Mouse (Mus musculus) small intestine, adult 2 months (tissue): Measurements from ENCODE around the gene Rad51c.
"Not testable (repeated sequence)": the region's sequence is repeated elsewhere in the genome, so short reads cannot be mapped to it uniquely, and the experiment has no call there.

ENCODE experiments used
- CTCF ChIP-seq: fragments of 200-500 bp; IDR thresholded peaks from 2 replicates; pipeline ENCODE4 v1.5.1; 2012; ENCODE audit warnings: low read depth, mild to moderate bottlenecking, control low read depth, inconsistent platforms, low read length, moderate library complexity, mixed read lengths; ENCODE audit not compliant: insufficient replicate concordance, insufficient read length; ENCODE audit errors: extremely low read depth
- POLR2A ChIP-seq: fragments of 200-500 bp; IDR thresholded peaks from 2 replicates; pipeline ENCODE4 v1.6.1; 2012; ENCODE audit warnings: low read depth, mild to moderate bottlenecking, control low read depth, inconsistent platforms, low read length, moderate library complexity

GRCm38 (mm10) chr11:87449847-87450246 is 45.1 kb upstream of the Rad51c start:
- not testable (repeated sequence) for TF ChIP-seq CTCF, POLR2A
